ENCODE assay signal across 9 mouse cellular contexts in genomic region chr12:119357418-119358241, GRCm38 (mm10). TPM values are rescaled to one million over a fixed set of nuclear protein-coding genes. Genes with fewer than 3 reads are reported as not detected.
DNase-seq lines count a peak whose midpoint lies in the region; ATAC-seq lines count a peak whose summit lies in the region.
"Had no signal": no experiment of that assay in that cellular context is flagged by ENCODE, and none has a peak within 500 bp of the region (broad histone marks: within the 10 kb centered on the region; RNA-seq: fewer than 3 reads in every experiment).

No protein-coding gene starts in this region.

- no peak overlapping the region for H3K9ac ChIP-seq in forebrain, embryonic 11.5 days (ENCODE audit: low read length)

- no peaks in the 10 kb centered on the region for H3K36me3 ChIP-seq in forebrain, embryonic 11.5 days (ENCODE audit: control insufficient read depth, insufficient read depth, low read length)
- H3K36me3 ChIP-seq in forebrain, embryonic 10.5 days (replicated peaks), result no peaks in the 10 kb centered on the region

- no peaks in the 10 kb centered on the region for H3K4me1 ChIP-seq in forebrain, embryonic 11.5 days (replicated peaks; ENCODE audit: control insufficient read depth, insufficient read depth, low read length)
- peaks cover 16% of the 10 kb centered on the region for H3K4me1 ChIP-seq in forebrain, embryonic 10.5 days

- ATAC-seq in forebrain, embryonic 11.5 days (replicated peaks; ENCODE audit: low FRiP score), result peak; percentile 63
- ATAC-seq: Patski had no signal

- no peak overlapping the region for H3K4me2 ChIP-seq in forebrain, embryonic 11.5 days (ENCODE audit: low read depth, low read length, severe bottlenecking)

- DNase-seq in forebrain, embryonic 11.5 days (ENCODE audit: low spot score), result no peak
- DNase-seq in forebrain, embryonic 10.5 days (ENCODE audit: extremely low spot score, low spot score), result no peak
- peak; percentile 3 to 36 for DNase-seq in right cerebral cortex, postnatal 36 days (ENCODE audit: low spot score in 2 of 2)
- no peak for DNase-seq in right cerebral cortex, postnatal 14 days
- DNase-seq in layer of hippocampus, postnatal 25 days (ENCODE audit: extremely low spot score in 1 of 2, low spot score in 1 of 2), result peak; percentile 3 to 7
- peak; percentile 70 for DNase-seq in telencephalon, adult 2 months (ENCODE audit: low read depth, low spot score)
- no peak for DNase-seq in urinary bladder, postnatal 25 days (ENCODE audit: low spot score)
- DNase-seq in cerebellum, adult 11 months, result no peak

- H3K27ac ChIP-seq in forebrain, embryonic 11.5 days (ENCODE audit: low read depth, low read length), result no peak overlapping the region
- H3K27ac ChIP-seq in forebrain, embryonic 10.5 days, result no peak overlapping the region

- no peaks in the 10 kb centered on the region for H3K9me3 ChIP-seq in forebrain, embryonic 11.5 days (ENCODE audit: control insufficient read depth, low read length)
- no peaks in the 10 kb centered on the region for H3K9me3 ChIP-seq in forebrain, embryonic 10.5 days

- WGBS in forebrain, embryonic 11.5 days, result 40% methylated on average over 7 of the region's 7 CpGs
- 63% methylated on average over 7 of the region's 7 CpGs for WGBS in forebrain, embryonic 10.5 days

- H3K4me3 ChIP-seq in forebrain, embryonic 11.5 days (ENCODE audit: low read depth, low read length), result no peak overlapping the region
- H3K4me3 ChIP-seq in forebrain, embryonic 10.5 days, result no peak overlapping the region

- H3K27me3 ChIP-seq in forebrain, embryonic 11.5 days (ENCODE audit: control insufficient read depth, insufficient read depth, low read length), result no peaks in the 10 kb centered on the region
- no peaks in the 10 kb centered on the region for H3K27me3 ChIP-seq in forebrain, embryonic 10.5 days (ENCODE audit: poor library complexity, severe bottlenecking)

RNA-seq across cellular contexts. Expression of gene Macc1, which starts 43.6 kb away (rescaled TPM):
- polyA plus RNA-seq in forebrain, embryonic 11.5 days (2014; fragmentation: Nextera tagmentation; extraction: Ambion mirVana), result 0.07 and 0.08 TPM in 2 replicates
- 0.30 and 0.32 TPM in 2 replicates for polyA plus RNA-seq in forebrain, embryonic 10.5 days (2016; fragmentation: Nextera tagmentation; extraction: Ambion mirVana)
- total RNA-seq in layer of hippocampus, postnatal 25 days (2021), result not detected

Comparison
In these comparisons a context has a peak if more than half of its experiments do, and no peak if none do; other contexts are left out.
1. DNase-seq: peak in right cerebral cortex, postnatal 36 days (2 of 2), layer of hippocampus, postnatal 25 days (2 of 2) and telencephalon, adult 2 months (single experiment); none in forebrain, embryonic 11.5 days (single experiment), forebrain, embryonic 10.5 days (single experiment), right cerebral cortex, postnatal 14 days (single experiment), urinary bladder, postnatal 25 days (single experiment) and cerebellum, adult 11 months (single experiment).